Mouse (Mus musculus): ENCODE measurements around the gene Gng4.
"Not testable (repeated sequence)": the region's sequence is repeated elsewhere in the genome, so short reads cannot be mapped to it uniquely, and the experiment has no call there.

- TF ChIP-seq POLR2A (IDR thresholded peaks at IDR 0.05; ENCODE audit: borderline replicate concordance, extremely low read depth, insufficient read depth, insufficient read length, poor library complexity, severe bottlenecking); CTCF (IDR thresholded peaks at IDR 0.05; ENCODE audit: borderline replicate concordance, extremely low read depth, insufficient read depth, insufficient read length): not testable (repeated sequence)
Measured at GRCm38 (mm10) chr13:13797816-13798215, 14.0 kb downstream of the Gng4 start.

Measured in brain, embryonic 14.5 days (tissue).